Mouse (Mus musculus): ENCODE measurements around the gene Impad1.

Impad1 gene

GRCm38 (mm10) chr4:4792992-4793834, at the start of gene Impad1:
Impad1 (minus strand) TSS chr4:4793355.
- in situ Hi-C loops (cut with MseI, MboI): no loop called here

- in situ Hi-C loops (cut with MseI, MboI): no loop called here
Observed at GRCm38 (mm10) chr4:4840145-4840544, 47.0 kb upstream of the Impad1 start.

DNA sequence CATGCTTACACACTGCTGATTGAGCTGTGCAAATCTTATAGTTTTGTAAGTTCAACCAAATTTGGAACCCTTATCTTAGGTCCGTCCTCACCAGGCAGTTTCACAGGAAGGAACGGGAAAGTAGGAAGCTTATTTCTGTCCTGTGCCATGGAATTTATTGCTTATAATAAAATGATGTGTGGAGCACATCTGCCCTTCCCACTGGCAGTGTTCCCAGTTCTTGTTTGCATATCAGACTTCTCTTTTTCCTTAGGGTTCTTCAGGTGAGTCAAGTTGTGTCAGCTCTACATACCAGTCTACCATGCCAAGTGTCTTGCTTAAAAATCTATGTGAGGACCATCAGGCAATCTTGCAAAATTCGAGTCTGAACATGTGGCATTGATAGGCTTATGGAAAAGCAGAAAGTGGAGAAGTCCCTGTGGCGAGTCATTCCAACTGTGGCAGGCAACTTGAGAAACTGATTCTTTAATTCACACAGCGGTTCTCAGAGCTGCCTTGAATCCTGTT, 40.7 kb upstream of the Impad1 start:
- in situ Hi-C loops (cut with MseI, MboI): no loop called here

GRCm38 (mm10) chr4:4828131-4828530, 35.0 kb upstream of the Impad1 start:
- in situ Hi-C loops (cut with MseI, MboI): no loop called here

DNA sequence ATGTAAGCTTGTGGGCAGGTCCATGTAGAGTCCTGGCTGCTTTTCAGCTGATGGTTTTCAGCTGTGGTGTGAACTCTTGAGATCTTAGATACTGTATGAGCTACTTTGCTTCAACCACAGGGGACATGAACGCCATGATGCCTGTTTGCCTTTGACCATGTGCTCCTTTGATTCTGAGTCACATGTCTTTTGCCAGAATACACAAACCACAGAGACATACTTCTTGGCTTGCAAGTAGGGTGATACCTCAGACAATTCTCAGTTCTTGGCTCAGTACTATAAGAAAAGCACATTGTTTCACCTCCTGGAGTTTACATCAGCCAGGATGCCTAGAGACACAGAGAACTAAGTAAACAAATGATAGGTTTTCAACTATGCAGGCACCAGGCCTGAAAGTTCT, 29.0 kb upstream of the Impad1 start:
- in situ Hi-C loops (cut with MseI, MboI): no loop called here

GRCm38 (mm10) chr4:4792141-4792991, 789 bp downstream of the Impad1 start:
- in situ Hi-C loops (cut with MseI, MboI): no loop called here

GRCm38 (mm10) chr4:4791180-4791579, 2.0 kb downstream of the Impad1 start:
- in situ Hi-C loops (cut with MseI, MboI): no loop called here

GRCm38 (mm10) chr4:4785169-4785568, 8.0 kb downstream of the Impad1 start:
- in situ Hi-C loops (cut with MseI, MboI): no loop called here

GRCm38 (mm10) chr4:4784305-4784704, 8.8 kb downstream of the Impad1 start:
- in situ Hi-C loops (cut with MseI, MboI): no loop called here

DNA sequence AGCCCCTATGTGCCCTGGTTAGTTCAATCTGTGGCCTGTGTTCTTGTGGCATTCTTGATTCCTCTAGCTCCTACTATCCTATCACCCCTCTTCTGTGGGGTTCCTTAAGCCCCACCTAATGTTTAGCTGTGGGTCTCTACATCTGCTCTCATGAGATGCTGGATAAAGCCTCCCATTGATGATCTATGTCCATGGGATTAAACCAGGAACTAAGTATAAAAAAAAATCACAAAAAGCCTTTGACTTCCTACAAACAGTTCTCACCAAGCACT, 9.5 kb downstream of the Impad1 start:
- in situ Hi-C loops (cut with MseI, MboI): no loop called here

DNA sequence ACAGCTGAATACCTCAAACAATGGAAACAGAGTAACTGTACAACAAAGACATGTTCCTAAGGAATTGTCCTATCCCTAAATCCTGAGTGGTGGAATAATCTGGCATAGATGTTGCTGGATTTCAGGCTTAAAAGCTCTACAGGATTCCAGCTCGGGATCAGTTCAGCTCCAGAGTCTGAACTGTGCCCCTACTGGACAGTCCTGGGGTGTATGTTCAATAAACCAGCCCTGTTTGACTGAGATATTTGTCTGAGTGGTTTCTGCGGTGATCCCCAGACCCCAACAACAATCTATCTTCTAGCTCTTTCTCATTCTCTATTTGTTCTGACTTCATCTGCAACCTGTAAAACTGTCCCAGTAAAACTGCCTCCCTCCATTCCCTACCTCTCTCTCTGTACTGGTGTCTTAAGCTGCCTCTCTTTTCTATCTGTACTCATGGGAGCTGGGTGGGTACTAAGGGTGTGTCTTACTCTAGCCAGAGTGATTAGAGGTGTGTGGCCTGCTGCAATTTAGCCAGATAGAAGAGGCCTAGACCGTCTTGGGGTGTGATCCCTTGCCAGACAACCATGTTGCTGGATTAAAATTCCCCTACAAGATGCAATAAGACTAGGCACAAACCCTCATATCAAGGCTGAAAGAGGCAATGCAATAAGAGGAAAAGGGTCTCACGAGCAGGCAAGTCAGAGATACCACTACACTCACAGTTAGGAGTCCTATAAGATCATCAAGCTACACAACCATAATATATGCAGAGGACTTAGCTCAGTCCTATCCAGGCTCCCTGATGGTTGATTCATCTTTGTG, 10.1 kb downstream of the Impad1 start:
- in situ Hi-C loops (cut with MseI, MboI): no loop called here

GRCm38 (mm10) chr4:4779265-4779770, 13.8 kb downstream of the Impad1 start:
- in situ Hi-C loops (cut with MseI, MboI): no loop called here

DNA sequence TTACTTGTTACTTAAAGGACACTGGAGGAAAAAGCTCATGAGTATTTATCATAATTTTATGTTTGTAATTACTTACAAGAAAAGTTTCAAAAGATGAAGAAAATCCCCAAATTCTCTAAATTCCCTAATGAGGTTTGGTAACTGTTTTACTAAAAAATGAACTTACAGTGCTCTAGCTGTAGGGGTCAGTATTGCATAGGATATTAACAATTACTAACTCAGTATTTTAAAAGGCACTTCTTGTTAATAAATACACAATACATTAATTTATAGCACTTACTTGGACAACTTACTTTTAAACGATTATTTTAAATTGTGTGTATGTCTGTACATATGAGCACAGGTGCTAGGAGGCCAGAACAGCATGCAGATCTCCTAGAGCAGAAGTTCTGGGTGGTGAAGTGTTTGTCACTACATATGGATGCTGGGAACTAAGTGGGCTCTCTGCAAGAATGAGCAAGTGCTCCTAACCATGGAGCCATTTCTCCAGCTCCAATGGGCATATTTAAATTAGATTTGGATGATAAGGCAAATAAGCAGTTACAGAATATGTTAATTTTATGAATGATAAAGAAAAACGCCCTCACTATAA, 21.5 kb downstream of the Impad1 start:
- in situ Hi-C loops (cut with MseI, MboI): no loop called here

DNA sequence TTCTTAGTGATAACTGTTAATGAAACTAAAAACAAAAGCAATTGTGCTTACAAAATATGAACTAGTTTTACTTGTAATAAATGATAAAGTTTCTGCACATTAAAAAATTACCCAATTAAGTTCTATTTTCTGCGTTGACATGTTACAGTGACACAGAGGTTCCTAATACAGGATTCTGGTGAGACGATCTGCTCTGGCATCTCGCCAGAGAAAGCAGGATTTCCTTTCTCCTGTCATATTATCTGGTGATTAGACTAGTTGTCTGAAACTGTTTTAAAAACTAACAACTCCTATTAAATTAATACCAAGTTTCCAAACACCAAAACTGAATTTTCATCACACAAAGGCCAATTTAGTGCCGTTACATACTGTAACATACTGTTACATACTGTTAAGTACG, 27.3 kb downstream of the Impad1 start:
- in situ Hi-C loops (cut with MseI, MboI): no loop called here

DNA sequence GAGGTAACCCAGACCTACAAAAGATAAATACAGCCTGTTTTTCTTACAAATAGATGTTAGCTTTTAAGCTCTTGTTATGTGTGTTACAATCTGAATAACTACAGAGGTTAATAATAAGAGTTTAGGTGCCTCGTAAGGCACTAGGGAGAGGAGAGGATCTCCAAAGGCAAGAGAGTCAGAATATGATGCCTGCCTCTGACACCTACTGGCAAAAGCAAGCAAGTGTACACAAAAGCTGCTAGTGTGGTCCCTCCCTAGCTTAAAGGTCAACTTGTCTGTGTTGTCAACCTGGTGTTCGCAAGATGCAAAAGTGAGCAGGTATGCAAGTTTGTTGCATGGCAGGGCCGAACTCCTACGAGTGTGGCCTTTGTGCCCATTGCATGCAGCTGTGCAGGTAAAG, 34.8 kb downstream of the Impad1 start:
- in situ Hi-C loops (cut with MseI, MboI): no loop called here

GRCm38 (mm10) chr4:4729427-4729826, 63.7 kb downstream of the Impad1 start:
- in situ Hi-C loops (cut with MseI, MboI): no loop called here

DNA sequence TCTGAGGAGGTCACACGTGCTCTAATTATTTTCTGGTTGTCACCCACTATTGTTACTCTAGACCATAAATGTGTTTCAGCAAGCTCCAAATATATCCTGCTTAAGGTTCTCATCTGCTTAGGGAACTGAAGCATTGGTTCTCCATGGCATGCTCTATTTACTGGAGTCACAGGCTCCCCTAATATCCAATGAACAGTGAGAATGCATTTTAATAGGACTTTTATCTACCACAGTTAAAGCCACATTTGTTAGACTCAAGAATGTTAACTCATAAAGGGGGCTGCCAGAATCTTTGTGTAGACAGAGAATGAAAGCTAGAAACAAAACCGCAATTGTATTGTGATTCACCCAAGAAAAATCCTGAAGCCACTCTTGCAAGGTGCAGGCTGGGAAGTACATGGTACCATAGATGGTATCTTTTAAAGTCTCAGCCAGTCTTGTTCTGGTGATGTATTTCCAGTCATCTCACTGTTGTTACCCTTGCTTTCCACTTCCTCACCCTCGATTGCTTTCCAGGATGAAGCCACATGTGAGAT, 66.8 kb downstream of the Impad1 start:
- in situ Hi-C loops (cut with MseI, MboI): no loop called here

DNA sequence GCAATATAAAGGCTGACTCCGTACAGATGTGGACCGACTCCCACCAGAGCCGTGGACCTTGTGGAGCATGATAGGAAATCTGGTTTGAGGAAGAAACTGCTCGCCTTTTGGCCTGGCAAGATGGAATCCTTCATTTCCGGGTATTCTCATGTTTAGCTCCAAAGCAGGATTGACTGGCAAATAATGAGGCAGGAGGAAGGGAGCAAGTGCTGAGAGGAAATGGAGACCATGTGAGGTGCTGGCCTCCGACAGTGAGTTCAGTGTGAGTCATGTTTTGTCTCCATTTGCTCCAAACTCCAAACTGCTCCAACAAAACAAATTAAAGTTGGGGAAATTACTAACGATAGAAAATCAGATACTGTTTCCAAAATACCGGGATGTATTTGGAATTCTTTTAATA, 69.3 kb downstream of the Impad1 start:
- in situ Hi-C loops (cut with MseI, MboI): loop anchor here (5.0 to 25.0 kb wide), 4 partner anchors 582 to 762 kb away; partner anchors contain the start of gene Gm11808 (in 1 of the 2)

DNA sequence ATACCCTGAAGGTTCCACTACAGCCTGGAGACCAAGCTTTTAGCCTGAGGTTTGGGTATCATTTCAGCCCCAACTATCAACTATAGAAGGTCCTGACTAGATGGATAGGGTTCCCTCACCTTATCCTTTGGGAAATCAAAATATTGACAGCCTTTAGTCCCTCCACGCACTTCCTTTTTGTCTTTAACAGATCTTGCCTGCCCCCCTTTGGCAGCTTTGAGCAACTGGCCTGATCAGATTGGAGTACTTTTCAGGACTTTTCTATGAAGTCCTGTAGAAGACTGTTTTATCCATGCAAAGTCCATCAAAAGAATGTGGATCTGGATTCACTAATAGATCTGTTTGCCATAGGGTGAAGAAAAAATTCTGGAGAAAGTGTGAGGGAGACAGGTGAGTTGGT, 71.1 kb downstream of the Impad1 start:
- in situ Hi-C loops (cut with MseI, MboI): loop anchor here (5.0 to 25.0 kb wide), 4 partner anchors 580 to 760 kb away; partner anchors contain the start of gene Gm11808 (in 1 of the 2)

DNA sequence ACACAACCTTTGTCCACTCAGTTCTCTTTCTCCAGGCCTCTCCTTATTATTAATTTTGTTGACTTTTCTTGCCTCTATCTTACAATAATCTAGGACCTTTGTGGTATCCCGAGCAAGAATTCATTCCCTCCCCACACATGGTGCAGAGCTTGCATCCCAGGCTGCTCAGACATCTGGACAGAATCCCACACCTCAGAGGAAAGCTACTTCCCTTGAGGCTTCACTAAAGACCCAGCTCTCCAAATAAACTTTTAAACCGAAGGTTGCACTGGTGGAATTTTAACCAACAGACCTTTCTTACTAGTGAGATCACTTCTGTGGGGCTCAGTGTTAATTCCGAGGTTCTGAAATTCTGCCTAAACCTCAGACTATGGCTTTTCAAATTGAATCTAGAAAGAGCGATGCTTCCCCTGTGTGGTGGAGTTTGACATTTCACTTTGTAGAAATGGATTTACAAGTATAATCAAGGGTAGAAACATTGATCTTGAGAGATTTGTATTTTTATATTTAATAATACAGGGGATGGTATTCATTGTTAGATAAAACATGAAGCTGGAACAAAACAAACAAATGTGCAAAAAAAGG, 75.3 kb downstream of the Impad1 start:
- in situ Hi-C loops (cut with MseI, MboI): loop anchor here (10.0 to 25.0 kb wide), 4 partner anchors 263 to 756 kb away; partner anchors contain the start of gene Gm11808 (in 1 of the 2)

All from mouse trophoblast stem cell (cell line).